Mouse (Mus musculus): ENCODE measurements at regions not wholly inside any gene's neighbourhood (a gene's known extent, or its start where the extent isn't known, plus 50 kb on each side); places are given as distances from the start of the nearest gene placed in this dataset.

DNA sequence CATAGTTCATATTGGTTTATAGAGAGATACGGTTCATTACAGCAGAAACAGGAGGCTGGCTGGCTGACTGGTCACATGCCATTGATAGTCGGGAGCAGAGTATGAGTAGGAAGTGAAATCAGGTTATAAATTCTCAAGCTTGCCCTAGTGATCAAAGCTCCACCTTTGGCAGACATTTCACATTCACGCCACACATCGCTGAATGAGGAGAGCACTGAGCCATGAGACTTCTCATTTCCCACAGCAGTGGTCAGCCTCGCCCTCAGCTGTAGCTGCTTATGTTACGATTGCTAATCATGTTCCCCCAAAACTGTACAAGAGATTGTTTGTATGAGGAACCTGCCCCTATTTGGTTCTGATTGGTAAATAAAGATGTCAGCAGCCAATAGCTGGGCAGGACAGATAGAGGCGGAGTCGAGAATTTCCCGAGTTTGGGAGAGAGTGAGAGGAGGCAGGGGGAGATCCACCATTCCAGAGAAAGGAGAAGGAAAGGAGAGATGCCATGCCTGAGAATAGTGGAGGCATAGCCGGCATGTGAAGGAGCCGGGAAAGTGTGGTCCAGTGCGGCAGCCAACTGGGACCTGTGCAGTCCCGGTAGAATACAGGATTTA is 333.5 kb downstream of the Phf3 start:
- no peak for DNase-seq

DNA sequence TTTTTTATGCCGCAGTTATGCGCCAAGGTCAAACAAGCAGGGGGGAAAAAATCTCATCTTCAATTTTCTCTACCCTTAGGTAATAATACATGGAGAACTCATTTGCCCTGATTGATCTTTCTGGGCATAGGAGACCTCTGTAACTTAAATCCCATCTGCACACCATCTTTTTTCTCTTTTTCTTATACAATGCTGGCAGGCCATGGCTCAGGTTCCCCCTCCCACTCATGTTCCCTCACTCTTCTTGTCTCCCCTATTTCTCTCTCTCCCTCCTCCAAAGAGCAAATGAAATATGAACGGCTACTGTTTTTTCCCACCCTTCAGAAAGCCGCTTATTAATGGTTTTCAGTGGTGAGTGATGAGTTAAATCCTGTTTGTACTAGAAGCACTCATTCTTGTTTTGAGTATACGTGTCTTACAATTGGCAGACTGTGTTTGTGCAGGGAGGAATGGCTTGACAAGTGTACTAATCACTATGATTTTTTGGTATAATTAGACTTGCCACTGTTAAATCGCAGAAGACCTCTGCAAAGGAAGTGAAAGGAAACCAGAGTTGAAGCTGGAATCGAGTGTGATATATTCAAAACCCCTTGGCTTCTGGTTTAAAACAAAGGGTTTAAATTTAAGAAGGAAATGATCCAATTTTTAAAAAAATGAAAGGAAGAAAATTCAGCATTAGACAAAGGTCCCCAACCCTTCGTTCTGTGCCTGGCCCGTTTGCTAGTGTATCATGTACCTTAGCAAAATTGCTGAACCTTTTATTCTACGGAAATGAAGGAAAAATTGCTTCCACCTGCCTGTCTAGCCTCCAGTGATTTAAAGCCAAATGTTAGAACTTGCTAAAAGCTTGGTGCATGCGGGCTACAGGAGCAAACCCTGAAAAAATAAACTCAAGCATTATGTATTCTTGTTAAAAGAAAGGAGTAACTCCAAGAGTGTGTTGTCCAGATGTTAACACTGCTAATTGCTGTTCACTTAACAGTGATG is 336.4 kb downstream of the Phf3 start:
- DNase-seq = no peak

GRCm38 (mm10) chr1:30517348-30517747 is 356.4 kb downstream of the Phf3 start:
- no peak for DNase-seq

DNA sequence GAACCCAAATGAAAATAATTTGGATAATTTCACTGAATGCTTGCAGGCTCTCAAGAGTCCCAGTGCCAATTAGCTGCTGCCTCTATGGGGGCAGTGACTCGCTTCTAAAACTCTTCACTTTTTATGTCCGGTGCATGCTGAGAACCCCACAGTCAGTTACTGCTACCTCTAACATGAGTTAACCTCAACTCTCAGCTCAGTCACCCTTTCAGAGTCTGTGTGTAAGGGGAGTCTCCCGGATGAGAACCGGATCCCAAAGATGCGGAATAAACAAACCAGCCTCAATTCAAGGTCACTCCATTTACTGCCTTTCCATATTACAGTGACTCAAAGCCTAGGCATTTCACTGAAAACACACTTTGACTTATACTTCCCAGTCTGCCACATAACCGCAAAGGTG is 357.9 kb downstream of the Phf3 start:
- no peak for DNase-seq

GRCm38 (mm10) chr1:30503224-30503623 is 370.5 kb downstream of the Phf3 start:
- DNase-seq = no peak

DNA sequence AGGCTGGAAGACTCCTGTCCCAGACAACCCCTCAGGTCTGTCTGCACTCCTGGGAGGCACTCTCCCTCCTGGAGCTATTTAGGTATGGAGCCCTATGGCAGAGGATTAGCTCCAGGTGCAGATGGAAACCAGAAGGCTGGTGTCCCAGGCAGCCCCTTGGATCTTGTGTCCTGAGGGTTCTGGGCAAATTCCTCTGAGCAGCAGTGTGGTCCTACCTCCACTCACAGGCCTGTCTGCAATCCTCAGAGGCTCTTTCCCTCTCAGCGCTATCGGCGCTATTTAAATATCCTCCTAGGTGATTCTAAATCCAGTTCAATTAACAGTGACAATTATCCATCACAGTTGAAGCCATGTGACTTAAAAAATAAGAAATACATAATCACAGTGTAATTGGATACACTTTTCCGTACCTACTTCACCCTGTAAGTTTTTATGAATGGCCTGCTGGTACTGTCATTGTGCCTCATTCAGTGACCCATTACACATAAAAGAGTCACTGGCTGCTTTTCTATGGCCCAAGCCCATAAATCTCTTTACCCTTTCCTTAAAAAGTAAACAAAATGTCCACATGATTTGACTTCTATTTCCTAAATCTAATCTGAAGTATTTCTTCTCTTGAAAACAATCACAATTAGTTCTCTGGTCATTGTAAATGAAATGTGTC is 413.3 kb downstream of the Phf3 start:
- no peak for DNase-seq

DNA sequence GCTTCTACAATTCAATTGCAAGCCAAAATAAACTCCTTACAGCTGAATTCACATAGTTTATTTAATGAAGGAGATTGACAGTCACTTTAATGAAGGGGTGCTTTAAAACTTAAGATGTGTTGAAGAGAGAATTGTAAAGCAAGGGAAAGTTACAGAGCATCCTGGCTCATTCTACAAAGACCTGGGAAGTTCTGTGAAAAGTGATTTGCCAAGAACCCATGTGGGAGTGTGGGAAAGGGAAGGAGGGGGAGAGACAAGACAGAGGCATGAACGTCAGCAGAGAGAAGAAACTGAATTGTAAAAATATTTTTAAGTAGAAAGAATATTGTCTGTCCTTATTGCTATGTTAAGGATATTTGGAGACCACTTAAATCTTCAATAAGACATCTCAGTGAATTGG is 435.8 kb downstream of the Phf3 start:
- no peak for DNase-seq

- no peak for DNase-seq
Observed at GRCm38 (mm10) chr1:30416582-30416981, 457.1 kb downstream of the Phf3 start.

GRCm38 (mm10) chr1:30414881-30415439 is 458.8 kb downstream of the Phf3 start:
- DNase-seq = no peak

Measured in cerebellum, adult 8-10 months (tissue).